Mouse (Mus musculus) hindbrain, postnatal 0 days (tissue): ENCODE measurements at regions not wholly inside any gene's neighbourhood (a gene's known extent, or its start where the extent isn't known, plus 50 kb on each side); places are given as distances from the start of the nearest gene placed in this dataset.

Experiments
- ATAC-seq: fragments of 200-750 bp; cut with Nextera tagmentation; 2 replicates; pipeline ENCODE4 v1.8.0; 2017; ENCODE audit warnings: mild to moderate bottlenecking, moderate TSS enrichment, moderate library complexity
- DNase-seq: peaks from one replicate; pipeline ENCODE4 v3.0.0-alpha.2; 2015; ENCODE audit warnings: low spot score
- H3K27ac ChIP-seq: fragments of 300-500 bp; sonication (generic); 2 replicates; pipeline ENCODE4 v1.5.1; 2014; ENCODE audit warnings: mild to moderate bottlenecking
- H3K27me3 ChIP-seq: fragments of 300-500 bp; sonication (generic); 2 replicates; pipeline ENCODE4 v1.6.1; 2014; ENCODE audit warnings: low read length, mixed read lengths; ENCODE audit not compliant: insufficient read depth
- H3K36me3 ChIP-seq: fragments of 300-500 bp; sonication (generic); 2 replicates; pipeline ENCODE4 v1.6.1; 2014; ENCODE audit warnings: low read length, mixed read lengths; ENCODE audit not compliant: insufficient read depth
- H3K4me1 ChIP-seq: fragments of 300-500 bp; sonication (generic); 2 replicates; pipeline ENCODE4 v1.6.1; 2014; ENCODE audit warnings: antibody characterized with exemption, low read length, mixed read lengths; ENCODE audit not compliant: insufficient read depth
- H3K4me2 ChIP-seq: fragments of 300-500 bp; sonication (generic); 2 replicates; pipeline ENCODE4 v1.6.1; 2014; ENCODE audit warnings: low read depth, mild to moderate bottlenecking, low read length, moderate library complexity, mixed read lengths
- H3K4me3 ChIP-seq: fragments of 300-500 bp; sonication (generic); 2 replicates; pipeline ENCODE4 v1.5.1; 2014; ENCODE audit warnings: low read length
- H3K9ac ChIP-seq: fragments of 300-500 bp; sonication (generic); replicated peaks from 2 replicates; pipeline ENCODE4 v1.6.1; 2014; ENCODE audit warnings: mild to moderate bottlenecking, low read length, moderate library complexity, mixed read lengths
- H3K9me3 ChIP-seq: fragments of 300-500 bp; sonication (generic); 2 replicates; pipeline ENCODE4 v1.6.1; 2016; ENCODE audit warnings: low read length, mixed read lengths
- CTCF ChIP-seq: IDR thresholded peaks from 2 replicates; pipeline ENCODE4 v1.5.1; 2016; ENCODE audit warnings: antibody characterized with exemption, control low read depth, low read depth
- WGBS: fragments of 180-500 bp; shearing (Covaris S2); extraction: QIAGEN DNeasy Blood & Tissue Kit; methylation state at CpG from one replicate; pipeline ENCODE4 v1.1.7; 2014; 5-methylcytosine and 5-hydroxymethylcytosine counted together

DNA sequence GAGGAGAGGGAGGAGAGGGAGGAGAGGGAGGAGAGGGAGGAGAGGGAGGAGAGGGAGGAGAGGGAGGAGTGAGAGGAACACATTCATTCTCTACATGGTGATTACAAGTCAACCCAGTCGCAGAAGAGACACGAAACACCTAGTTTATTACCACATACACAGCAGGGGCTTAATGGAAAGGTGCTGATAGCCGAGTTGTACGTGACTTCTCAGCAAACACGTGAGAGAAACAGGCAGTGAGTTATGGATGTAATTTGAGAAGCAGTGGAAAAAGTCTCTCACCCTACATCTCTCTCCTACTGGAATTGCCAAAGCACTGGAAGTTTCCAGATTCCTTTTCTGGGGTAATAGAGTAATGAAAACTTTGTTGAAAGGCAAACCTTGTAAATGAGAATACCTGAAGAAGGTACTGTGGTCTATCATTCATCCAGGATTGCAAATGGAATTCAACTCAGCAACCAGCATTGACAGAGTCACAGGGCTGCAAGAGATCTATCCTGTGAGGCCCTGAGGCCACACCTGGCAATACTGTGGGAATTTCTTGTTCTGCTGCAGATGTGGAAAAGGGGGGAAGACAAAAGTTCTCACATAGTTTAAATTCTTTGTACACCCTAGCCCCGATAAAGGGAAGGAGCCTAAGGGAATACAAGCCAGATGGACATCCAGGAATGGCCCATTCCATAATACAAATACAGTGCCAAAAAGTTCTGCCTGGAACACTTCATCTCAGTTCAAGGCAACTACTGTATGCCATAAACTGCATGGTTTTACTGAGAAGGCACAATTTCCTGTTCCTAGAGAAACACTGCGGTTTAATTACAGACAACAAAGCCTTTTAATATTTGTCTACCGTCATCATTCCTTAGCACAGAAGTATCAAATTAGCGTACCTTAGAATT lies 184.7 kb downstream of the Nrp2 start:
- 0 out of 2 replicates have a peak, but pooled peaks cover 1% of the 10 kb centered on the region for H3K9me3 ChIP-seq
- no peak overlapping the region for H3K9ac ChIP-seq
- DNase-seq (no peak), ATAC-seq (no peak)
- TF ChIP-seq CTCF = no peak
- 77% methylated on average over 9 of the region's 9 CpGs for WGBS
- no peak overlapping the region for H3K4me2 ChIP-seq
- H3K36me3 ChIP-seq = no peaks in the 10 kb centered on the region
- H3K27ac ChIP-seq = no peak overlapping the region
- no peaks in the 10 kb centered on the region for H3K4me1 ChIP-seq
- H3K27me3 ChIP-seq = no peaks in the 10 kb centered on the region
- H3K4me3 ChIP-seq = no peak overlapping the region

DNA sequence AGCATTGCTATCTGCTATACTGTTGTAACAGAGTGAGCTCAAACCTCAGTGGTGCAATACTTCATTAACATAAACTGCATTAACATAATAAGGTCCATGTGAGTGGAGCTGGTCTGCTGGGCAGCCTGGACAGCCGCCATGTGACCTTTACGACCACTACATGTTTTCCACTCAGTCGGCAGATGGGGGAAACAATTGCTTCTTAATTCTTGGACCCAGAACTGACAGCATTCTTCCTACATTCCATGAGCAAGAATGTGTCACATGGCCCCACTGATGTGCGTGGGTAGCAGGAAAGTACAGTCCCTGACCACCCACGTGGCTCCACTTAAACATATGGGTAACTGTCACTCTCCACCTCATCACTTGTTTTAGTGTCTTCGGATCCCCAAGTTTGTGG lies 198.3 kb downstream of the Nrp2 start:
- 0 out of 2 replicates have a peak, but pooled peaks have one; percentile 24 for ATAC-seq
- H3K4me2 ChIP-seq = no peak overlapping the region
- no peak overlapping the region for H3K27ac ChIP-seq
- H3K4me3 ChIP-seq = no peak overlapping the region
- no peak for DNase-seq
- H3K9me3 ChIP-seq = no peaks in the 10 kb centered on the region
- no peaks in the 10 kb centered on the region for H3K27me3 ChIP-seq
- 32% methylated on average over 6 of the region's 6 CpGs for WGBS
- H3K36me3 ChIP-seq = no peaks in the 10 kb centered on the region
- TF ChIP-seq CTCF = no peak
- no peak overlapping the region for H3K9ac ChIP-seq
- 0 out of 2 replicates have a peak, but pooled peaks cover 9% of the 10 kb centered on the region for H3K4me1 ChIP-seq

DNA sequence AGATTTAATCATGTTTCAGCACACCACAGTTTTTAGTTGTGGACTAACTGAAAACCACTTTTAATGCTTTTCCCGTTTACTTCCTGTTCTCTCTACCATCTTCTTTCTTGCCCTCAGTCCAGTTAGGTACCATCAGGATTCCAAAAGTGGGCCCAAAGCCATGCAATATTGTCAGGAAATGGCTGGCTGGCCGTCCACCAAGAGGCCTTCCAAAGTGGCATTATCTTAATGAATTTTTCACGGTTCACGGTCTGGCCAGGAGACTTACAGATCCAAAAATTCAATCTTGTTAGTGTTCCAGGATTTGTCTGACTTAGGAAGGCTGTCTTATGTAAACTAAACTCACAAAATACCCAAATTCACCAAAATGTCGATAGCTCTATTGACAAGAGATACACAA lies 198.8 kb downstream of the Nrp2 start:
- Histone ChIP-seq H3K9me3 (no peaks in the 10 kb centered on the region), H3K27me3 (no peaks in the 10 kb centered on the region), H3K4me2 (no peak overlapping the region), H3K27ac (no peak overlapping the region), H3K36me3 (no peaks in the 10 kb centered on the region), H3K4me1 (0 out of 2 replicates have a peak, but pooled peaks cover 9% of the 10 kb centered on the region), H3K9ac (no peak overlapping the region), H3K4me3 (no peak overlapping the region)
- ATAC-seq = no peak
- peak; percentile 63 for DNase-seq
- WGBS = 44% methylated on average over 5 of the region's 5 CpGs
- no peak for TF ChIP-seq CTCF

DNA sequence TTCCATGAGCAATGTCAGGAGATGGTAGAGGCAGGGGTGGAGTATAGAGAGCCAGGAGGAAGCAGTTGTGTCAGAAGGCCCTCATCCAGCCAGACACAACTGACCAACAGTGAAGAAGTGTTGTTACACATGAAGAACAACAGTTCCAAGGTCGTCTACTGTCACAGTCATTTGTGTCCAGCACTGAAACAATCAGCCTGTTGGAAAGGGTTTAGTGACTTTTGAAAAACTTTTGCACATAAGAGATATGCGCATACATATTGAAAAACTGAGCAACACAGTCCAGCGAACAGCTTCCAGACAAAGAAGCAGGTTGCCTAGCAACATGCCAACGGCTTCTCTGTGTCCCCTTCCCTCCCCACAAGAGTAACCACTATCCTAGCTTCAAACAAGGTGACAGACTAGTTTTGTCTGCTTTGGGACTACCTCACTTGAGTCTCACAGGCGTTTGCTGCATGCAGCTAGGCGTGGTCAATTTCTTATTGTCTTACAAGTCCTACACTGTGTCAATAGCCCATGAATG lies 199.9 kb downstream of the Nrp2 start:
- H3K36me3 ChIP-seq = no peaks in the 10 kb centered on the region
- no peak overlapping the region for H3K4me2 ChIP-seq
- no peaks in the 10 kb centered on the region for H3K9me3 ChIP-seq
- 0 out of 2 replicates have a peak, but pooled peaks cover 9% of the 10 kb centered on the region for H3K4me1 ChIP-seq
- no peak overlapping the region for H3K9ac ChIP-seq
- no peak for DNase-seq
- 29% methylated on average over 6 of the region's 6 CpGs for WGBS
- no peak for TF ChIP-seq CTCF
- ATAC-seq = no peak
- no peak overlapping the region for H3K4me3 ChIP-seq
- H3K27ac ChIP-seq = no peak overlapping the region
- H3K27me3 ChIP-seq = no peaks in the 10 kb centered on the region

DNA sequence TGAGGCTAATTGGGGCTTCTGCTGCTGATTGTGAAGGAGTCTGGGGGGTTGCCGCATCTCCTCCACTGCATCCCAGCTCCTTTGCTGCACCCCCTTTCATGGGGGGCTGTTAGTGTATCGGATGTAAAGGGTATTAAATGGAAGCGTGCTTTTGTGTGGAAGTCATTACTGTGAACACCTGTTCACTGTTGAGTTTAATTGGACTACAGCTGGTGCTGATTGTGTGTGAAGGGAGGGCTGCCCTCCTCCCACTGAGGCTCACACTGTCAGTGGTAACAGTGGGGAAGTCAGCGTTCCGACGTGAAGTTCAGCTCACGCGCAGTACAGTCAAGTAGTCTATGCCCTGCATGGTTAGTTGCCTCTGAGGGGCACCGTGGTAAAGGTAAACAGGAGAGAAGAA lies 202.7 kb downstream of the Nrp2 start:
- no peak for ATAC-seq
- TF ChIP-seq CTCF = no peak
- Histone ChIP-seq H3K36me3 (no peaks in the 10 kb centered on the region), H3K27ac (no peak overlapping the region), H3K9ac (no peak overlapping the region), H3K4me2 (no peak overlapping the region), H3K4me3 (no peak overlapping the region), H3K9me3 (no peaks in the 10 kb centered on the region), H3K27me3 (no peaks in the 10 kb centered on the region), H3K4me1 (0 out of 2 replicates have a peak, but pooled peaks cover 9% of the 10 kb centered on the region)
- WGBS = 40% methylated on average over 9 of the region's 9 CpGs
- DNase-seq = no peak

DNA sequence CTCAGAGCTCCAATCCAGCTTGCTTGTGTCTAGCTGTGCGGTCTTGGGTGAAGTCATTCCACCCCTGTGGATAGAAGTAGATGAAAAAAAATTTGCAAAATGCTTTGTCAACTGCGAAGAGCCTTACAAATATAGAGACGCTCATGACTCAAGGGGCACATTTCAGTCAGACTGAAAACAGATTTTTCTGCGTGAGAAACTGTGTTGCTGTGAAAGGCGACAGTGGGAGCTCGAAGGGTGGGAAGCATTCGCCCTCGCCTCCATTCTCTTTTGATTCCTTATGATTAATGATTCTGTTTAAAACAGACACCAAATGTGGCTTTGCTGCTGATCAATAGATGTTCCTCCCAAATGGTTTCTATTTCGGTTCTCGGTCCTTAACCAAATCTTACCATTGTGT lies 204.2 kb downstream of the Nrp2 start:
- H3K9me3 ChIP-seq = no peaks in the 10 kb centered on the region
- DNase-seq (no peak), ATAC-seq (no peak)
- no peak overlapping the region for H3K27ac ChIP-seq
- H3K4me1 ChIP-seq = 0 out of 2 replicates have a peak, but pooled peaks cover 9% of the 10 kb centered on the region
- H3K4me3 ChIP-seq = no peak overlapping the region
- no peaks in the 10 kb centered on the region for H3K27me3 ChIP-seq
- H3K36me3 ChIP-seq = no peaks in the 10 kb centered on the region
- no peak overlapping the region for H3K4me2 ChIP-seq
- 64% methylated on average over 10 of the region's 10 CpGs for WGBS
- no peak overlapping the region for H3K9ac ChIP-seq
- no peak for TF ChIP-seq CTCF
